Mouse (Mus musculus) left cerebral cortex, adult 18-20 months (tissue): ENCODE data around the gene Iqgap2. TPM values are rescaled to one million over a fixed set of nuclear protein-coding genes. Genes with fewer than 3 reads are reported as not detected.

ENCODE experiments used
- DNase-seq, 2 experiments: peaks; one replicate each; pipeline ENCODE4 v3.0.0; 2021 to 2022; ENCODE audit warnings: low spot score in 2 of 2, mixed read lengths in 1 of 2
- total RNA-seq, 2 experiments: library from RNA; stranded (reverse); gene quantifications; 2 replicates each; pipeline ENCODE4 v1.2.3; 2021

The Iqgap2 gene
- total RNA-seq, 2 experiments from 2014 or later = 16.1 to 19.7 TPM

DNA sequence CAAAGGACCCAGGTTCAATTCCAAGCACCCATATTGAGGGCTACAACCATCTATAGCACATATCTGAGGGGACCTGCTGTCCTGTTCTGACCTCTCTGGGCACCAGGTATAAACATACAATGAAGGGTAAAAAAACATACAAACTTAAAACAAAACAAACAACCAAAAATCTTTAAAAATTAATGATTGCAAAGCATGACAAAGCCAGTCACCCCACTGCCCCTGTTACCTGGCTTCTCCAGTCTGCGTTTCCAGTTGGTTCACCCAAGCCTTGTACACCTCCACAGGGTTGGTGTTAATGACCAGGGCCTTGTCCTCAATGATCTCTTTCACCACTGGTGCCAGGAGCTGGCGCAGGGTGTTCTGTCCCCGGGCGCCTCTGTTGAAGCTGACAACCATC lies 227.9 kb downstream of the Iqgap2 start:
- no peak for DNase-seq

- no peak for DNase-seq
Measured at GRCm38 (mm10) chr13:95659432-95659831, 232.3 kb downstream of the Iqgap2 start.

GRCm38 (mm10) chr13:95657171-95657570 lies 234.6 kb downstream of the Iqgap2 start:
- no peak for DNase-seq

DNA sequence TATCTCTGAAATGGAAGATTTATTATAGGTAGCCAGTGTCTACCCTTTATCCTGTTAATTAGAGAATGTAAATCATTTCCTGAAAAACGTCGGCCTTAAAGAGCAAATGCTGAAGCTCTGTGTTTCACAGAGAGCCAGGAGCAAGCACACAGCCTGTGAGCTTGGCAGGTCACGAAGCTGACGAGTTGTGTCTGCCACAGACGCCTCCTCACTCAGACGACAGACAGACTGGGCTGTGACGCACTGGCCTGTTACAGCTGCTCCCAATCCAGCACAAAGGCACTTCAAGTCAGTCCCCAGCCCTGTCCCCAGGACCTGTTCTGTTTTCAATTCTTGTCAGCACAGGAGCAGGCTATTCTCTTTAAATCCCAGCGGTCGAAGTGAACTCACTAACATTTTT lies 236.4 kb downstream of the Iqgap2 start:
- DNase-seq = peak in 1 of 2 experiments; percentile 19

DNA sequence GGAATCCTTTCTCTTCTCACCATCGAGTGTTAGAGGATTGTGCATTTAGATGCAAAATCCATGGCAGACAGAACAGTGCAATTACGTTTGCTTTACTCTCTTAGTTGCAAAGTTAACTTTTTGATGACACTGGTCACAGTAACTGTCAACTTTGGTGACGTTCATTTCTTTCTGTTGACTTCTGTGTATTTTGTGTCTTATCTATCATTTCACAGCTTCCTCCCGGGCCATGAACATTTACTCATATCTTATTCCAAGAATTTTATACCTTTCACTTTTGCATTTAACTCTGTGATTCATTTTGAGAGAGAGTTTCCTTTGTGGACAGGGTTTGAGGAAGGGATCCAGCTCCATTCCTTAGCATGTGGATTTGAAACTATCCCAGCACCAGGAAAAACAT lies 238.0 kb downstream of the Iqgap2 start:
- no peak for DNase-seq

DNA sequence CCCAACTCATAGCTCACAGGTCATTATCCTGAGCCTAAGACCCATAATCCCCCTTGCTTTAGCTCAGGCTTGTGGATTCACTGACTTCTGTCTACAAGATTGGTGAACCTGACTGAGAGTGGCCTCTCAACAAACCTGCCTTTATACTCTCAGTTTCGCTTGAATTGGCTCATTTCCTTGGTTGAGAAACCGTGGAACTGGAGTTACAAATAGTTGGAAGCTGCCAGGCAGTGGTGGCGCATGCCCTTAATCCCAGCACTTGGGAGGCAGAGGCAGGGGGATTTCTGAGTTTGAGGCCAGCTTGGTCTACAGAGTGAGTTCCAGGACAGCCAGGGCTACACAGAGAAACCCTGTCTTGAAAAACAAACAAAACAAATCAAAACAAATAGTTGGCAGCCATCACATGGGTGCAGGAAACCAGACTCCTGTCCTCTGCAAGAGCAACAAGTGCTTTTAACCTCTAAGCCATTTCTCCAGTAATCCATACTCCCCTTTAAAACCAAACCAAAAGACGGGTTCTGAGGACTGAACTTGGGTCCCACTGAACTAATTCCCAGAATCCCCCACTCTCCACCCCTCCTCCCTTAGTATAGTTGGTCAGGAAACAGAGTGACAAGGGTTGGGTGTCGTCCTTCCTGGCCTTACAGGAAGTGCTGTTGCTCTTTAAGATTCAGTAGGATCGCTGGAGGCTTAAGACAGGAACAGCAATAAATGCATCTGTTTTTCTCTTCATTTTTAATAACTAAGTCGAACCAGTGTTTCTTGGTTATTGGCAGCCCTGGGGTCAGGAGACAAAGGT lies 239.7 kb downstream of the Iqgap2 start:
- no peak for DNase-seq

- DNase-seq = no peak
Measured at GRCm38 (mm10) chr13:95649941-95650340, 241.8 kb downstream of the Iqgap2 start.

DNA sequence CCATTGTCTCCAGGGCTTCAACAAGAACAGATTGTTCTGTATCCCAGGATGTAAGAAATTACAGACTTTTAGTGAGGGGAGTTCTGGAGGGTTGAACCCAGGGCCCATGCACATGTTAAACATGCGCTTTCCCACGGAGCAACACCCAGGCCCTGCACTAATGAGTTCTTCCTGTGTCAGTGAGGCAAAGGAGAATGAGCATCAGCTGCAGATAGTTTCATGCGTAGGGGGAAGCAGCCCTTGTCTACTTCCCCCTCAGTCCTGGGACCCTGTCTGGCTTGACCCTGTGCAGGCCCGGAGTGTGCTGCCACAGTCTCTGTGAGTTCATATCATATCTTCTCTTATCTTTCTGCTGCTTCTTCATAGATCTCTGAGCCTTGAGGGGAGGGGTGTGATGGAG lies 244.5 kb downstream of the Iqgap2 start:
- no peak for DNase-seq

DNA sequence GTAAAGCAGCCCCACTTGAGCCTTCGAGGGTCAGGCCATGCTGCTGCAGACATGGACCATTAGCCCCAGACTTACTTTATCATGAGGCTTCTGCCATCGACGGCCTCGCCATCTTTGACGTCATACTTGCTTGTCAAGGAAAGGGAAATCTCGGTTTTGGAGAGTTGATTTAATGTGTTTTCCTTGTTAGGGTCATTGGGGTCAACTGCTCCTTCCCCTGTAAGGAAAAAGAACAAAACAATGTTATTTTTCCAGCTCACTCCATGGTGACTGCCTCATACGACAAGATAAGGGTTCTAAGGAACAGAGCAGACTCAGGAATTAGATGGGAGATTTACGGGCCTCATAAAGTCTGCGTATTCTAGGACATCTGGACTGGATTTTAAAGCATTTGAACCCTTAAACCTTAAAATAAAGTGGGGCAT lies 245.0 kb downstream of the Iqgap2 start:
- no peak for DNase-seq

GRCm38 (mm10) chr13:95643740-95644139 lies 248.0 kb downstream of the Iqgap2 start:
- DNase-seq = no peak

GRCm38 (mm10) chr13:95641061-95641986 lies 250.4 kb downstream of the Iqgap2 start:
- DNase-seq = no peak

DNA sequence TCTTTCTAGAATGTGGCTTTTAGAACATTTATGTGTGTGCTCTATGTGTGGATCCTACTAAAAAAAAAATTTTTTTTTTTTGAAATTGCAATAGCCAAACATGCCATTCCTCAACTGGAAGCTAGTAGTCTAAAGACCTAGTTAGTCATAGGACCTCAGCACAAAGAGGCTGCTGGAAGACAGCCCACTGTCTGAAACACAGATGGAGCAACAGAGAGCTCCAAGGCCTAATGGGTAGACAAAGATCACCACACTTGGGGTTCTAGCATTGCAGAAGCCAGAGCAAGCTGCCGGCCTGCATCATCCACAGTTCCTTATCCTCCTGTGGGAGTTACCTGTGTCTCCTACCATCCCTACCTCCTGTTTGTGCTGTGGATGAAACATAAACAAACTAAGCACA lies 251.3 kb downstream of the Iqgap2 start:
- DNase-seq = no peak

- no peak for DNase-seq
Measured at GRCm38 (mm10) chr13:95639336-95640116, 252.2 kb downstream of the Iqgap2 start.

- no peak for DNase-seq
Measured at GRCm38 (mm10) chr13:95638894-95639293, 252.8 kb downstream of the Iqgap2 start.

DNA sequence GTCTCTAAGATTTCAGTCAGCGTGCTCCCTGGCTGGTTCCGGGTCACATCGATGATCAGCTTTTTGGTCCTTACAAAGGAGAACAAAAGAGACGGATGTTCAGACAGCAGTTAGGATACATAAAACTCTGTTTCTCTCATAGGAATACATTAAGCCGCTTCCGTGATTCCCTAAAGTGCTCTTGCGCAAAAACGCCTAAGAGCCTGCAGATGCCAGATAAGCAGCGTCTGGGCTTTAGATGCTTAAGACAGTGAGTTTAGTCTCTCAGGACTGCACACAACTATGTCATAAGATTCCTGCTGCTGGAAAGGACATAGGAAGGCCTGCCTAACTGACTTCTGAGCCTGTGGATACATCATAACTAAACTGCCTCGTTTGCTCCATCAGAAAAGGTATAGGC lies 254.0 kb downstream of the Iqgap2 start:
- no peak for DNase-seq

DNA sequence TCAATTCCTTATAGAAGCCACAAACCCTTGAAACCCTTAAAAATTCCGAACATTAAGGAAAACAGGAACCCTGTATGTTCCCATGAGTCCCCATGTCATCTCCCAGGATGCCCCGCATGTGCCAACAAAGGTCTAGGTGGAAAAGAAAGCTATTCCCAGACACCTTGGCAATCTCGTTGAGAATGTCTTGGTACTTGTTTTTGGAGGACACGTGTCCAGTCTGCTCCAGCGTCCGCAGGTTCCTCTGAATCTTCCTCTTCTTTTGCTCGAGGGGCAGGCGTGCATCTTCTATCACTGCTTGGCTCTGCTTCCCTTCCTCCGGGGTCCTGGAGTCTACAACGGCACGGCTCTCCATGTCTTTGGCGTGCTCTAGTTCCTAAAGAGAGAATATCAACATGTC lies 256.4 kb downstream of the Iqgap2 start:
- no peak for DNase-seq

- DNase-seq = no peak
Measured at GRCm38 (mm10) chr13:95634451-95634850, 257.3 kb downstream of the Iqgap2 start.

- DNase-seq = peak; percentile 17 to 21
Measured at GRCm38 (mm10) chr13:95633384-95633783, 258.3 kb downstream of the Iqgap2 start.

- DNase-seq = no peak
Measured at GRCm38 (mm10) chr13:95632144-95632543, 259.6 kb downstream of the Iqgap2 start.

- DNase-seq = no peak
Measured at GRCm38 (mm10) chr13:95630747-95631146, 261.0 kb downstream of the Iqgap2 start.

GRCm38 (mm10) chr13:95629751-95630150 lies 262.0 kb downstream of the Iqgap2 start:
- no peak for DNase-seq
